Mouse (Mus musculus) ES-Bruce4 (cell line): ENCODE measurements around the gene Fars2.

Experiments
- CTCF ChIP-seq: IDR thresholded peaks from one replicate; pipeline ENCODE4 v1.8.1; 2011; ENCODE audit warnings: low read depth, low read length
- EP300 ChIP-seq: IDR thresholded peaks from 2 replicates; pipeline ENCODE4 v1.6.1; 2011; ENCODE audit warnings: low read depth, low read length; ENCODE audit not compliant: insufficient read depth
- POLR2A ChIP-seq: IDR thresholded peaks from one replicate; pipeline ENCODE4 v1.8.1; 2011; ENCODE audit warnings: low read length; ENCODE audit not compliant: insufficient read depth

DNA sequence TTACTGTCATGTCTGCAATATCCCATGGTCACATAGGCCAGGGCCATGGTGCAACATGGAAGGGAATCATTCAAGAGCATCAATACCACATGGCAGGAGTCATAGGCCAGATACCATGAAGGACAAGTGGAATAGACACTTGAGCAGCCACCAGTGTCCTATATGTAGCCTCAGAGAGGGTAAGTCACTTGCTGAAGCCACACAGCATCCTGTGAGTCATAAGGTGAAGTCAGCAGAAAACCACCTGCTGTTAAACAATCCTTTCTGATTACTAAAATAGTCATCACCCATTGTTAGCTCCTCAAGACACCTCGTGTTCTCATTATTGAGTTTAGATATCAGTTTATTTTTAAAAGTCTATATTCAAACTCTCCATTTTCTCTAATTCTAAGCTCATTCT, 395.9 kb downstream of the Fars2 start:
- no peak for TF ChIP-seq POLR2A
- no peak for TF ChIP-seq CTCF
- TF ChIP-seq EP300 = no peak
